Mouse (Mus musculus) embryonic fibroblast, embryonic 13.5 days (primary cell): ENCODE data around the gene Rcor1. TPM values are rescaled to one million over a fixed set of nuclear protein-coding genes. Genes with fewer than 3 reads are reported as not detected.

Experiments
- H3K27ac ChIP-seq: 2 replicates; pipeline ENCODE4 v1.5.1; 2012; ENCODE audit warnings: low read length, control low read depth, inconsistent platforms; ENCODE audit not compliant: insufficient read depth
- H3K4me1 ChIP-seq: 2 replicates; pipeline ENCODE4 v1.6.1; 2011; ENCODE audit warnings: low read length; ENCODE audit not compliant: control insufficient read depth, insufficient read depth
- H3K4me3 ChIP-seq: 2 replicates; pipeline ENCODE4 v1.5.1; 2011; ENCODE audit warnings: mild to moderate bottlenecking, control low read depth, low read length; ENCODE audit not compliant: insufficient read depth
- CTCF ChIP-seq: IDR thresholded peaks from 2 replicates; pipeline ENCODE4 v1.5.1; 2011; ENCODE audit warnings: mild to moderate bottlenecking, control low read depth, low read length, moderate library complexity, borderline replicate concordance; ENCODE audit not compliant: insufficient read depth
- POLR2A ChIP-seq: IDR thresholded peaks from 2 replicates; pipeline ENCODE4 v1.6.1; 2011; ENCODE audit warnings: low read depth, mild to moderate bottlenecking, control low read depth, low read length, moderate library complexity
- polyA plus RNA-seq: library from polyadenylated mRNA; stranded (reverse); fragments of >200 nt; gene quantifications from 2 replicates; pipeline ENCODE4 v1.2.4, GENCODE M21; 2011; ENCODE audit warnings: low read depth; ENCODE audit not compliant: missing spikeins, insufficient read length

Gene Rcor1
- 49.2 and 49.6 TPM in 2 replicates for polyA plus RNA-seq

- peak within 1 kb of the TSS; percentile 98 for H3K4me3 ChIP-seq
- no peaks in the 10 kb centered on the region for H3K4me1 ChIP-seq
- peak within 1 kb of the TSS; percentile 85 for H3K27ac ChIP-seq
- peak; percentile 74 for TF ChIP-seq POLR2A
- no peak for TF ChIP-seq CTCF
These were observed at the start of gene Rcor1 for GRCm38 (mm10) chr12:111038976-111039612. Gene Rcor1 (plus strand): TSS chr12:111039351.

- no peak for TF ChIP-seq POLR2A
- TF ChIP-seq CTCF: no peak
- Histone ChIP-seq H3K27ac (no peak overlapping the region), H3K4me3 (no peak overlapping the region), H3K4me1 (no peaks in the 10 kb centered on the region; the same call in 1 of the 2 replicates)
These were observed 49.7 kb upstream of the Rcor1 start for GRCm38 (mm10) chr12:110989409-110989808.

GRCm38 (mm10) chr12:110990500-110990899 is 48.7 kb upstream of the Rcor1 start:
- Histone ChIP-seq H3K4me1 (no peaks in the 10 kb centered on the region; the same call in 1 of the 2 replicates), H3K27ac (no peak overlapping the region), H3K4me3 (no peak overlapping the region)
- TF ChIP-seq CTCF (no peak), POLR2A (no peak)

- H3K27ac ChIP-seq: 0 out of 2 replicates have a peak overlapping the region, but pooled peaks have one; percentile 11
These were observed 47.6 kb upstream of the Rcor1 start for GRCm38 (mm10) chr12:110991361-110992127.

GRCm38 (mm10) chr12:110992128-110992553 is 47.0 kb upstream of the Rcor1 start:
- peak; percentile 48 for TF ChIP-seq POLR2A
- TF ChIP-seq CTCF: peak; percentile 97
- Histone ChIP-seq H3K27ac (peak overlapping the region; percentile 45; the same call in 1 of the 2 replicates), H3K4me3 (peak overlapping the region; percentile 43), H3K4me1 (no peaks in the 10 kb centered on the region)

More at GRCm38 (mm10) chr12:110991361-110992127, 47.6 kb upstream of the Rcor1 start:
- TF ChIP-seq POLR2A (no peak; the same call in 1 of the 2 replicates), CTCF (peak; percentile 75)
- no peaks in the 10 kb centered on the region; the same call in 1 of the 2 replicates for H3K4me1 ChIP-seq
- no peak overlapping the region for H3K4me3 ChIP-seq

GRCm38 (mm10) chr12:110992771-110993170 is 46.4 kb upstream of the Rcor1 start:
- TF ChIP-seq CTCF (no peak), POLR2A (no peak)
- Histone ChIP-seq H3K4me1 (no peaks in the 10 kb centered on the region), H3K4me3 (no peak overlapping the region), H3K27ac (no peak overlapping the region)

GRCm38 (mm10) chr12:110993226-110993625 is 45.9 kb upstream of the Rcor1 start:
- Histone ChIP-seq H3K4me3 (no peak overlapping the region), H3K27ac (no peak overlapping the region), H3K4me1 (no peaks in the 10 kb centered on the region)
- TF ChIP-seq POLR2A: no peak
- no peak for TF ChIP-seq CTCF

- TF ChIP-seq POLR2A: no peak
- Histone ChIP-seq H3K4me3 (no peak overlapping the region), H3K27ac (no peak overlapping the region), H3K4me1 (no peaks in the 10 kb centered on the region)
These were observed 44.5 kb upstream of the Rcor1 start for GRCm38 (mm10) chr12:110994666-110995065.

- no peak overlapping the region for H3K27ac ChIP-seq
- no peak for TF ChIP-seq POLR2A
- no peak for TF ChIP-seq CTCF
- H3K4me3 ChIP-seq: no peak overlapping the region
- H3K4me1 ChIP-seq: no peaks in the 10 kb centered on the region
These were observed 41.1 kb upstream of the Rcor1 start for GRCm38 (mm10) chr12:110998092-110998491.

GRCm38 (mm10) chr12:110999820-111000219 is 39.3 kb upstream of the Rcor1 start:
- H3K27ac ChIP-seq: no peak overlapping the region
- TF ChIP-seq POLR2A: no peak
- H3K4me1 ChIP-seq: no peaks in the 10 kb centered on the region
- H3K4me3 ChIP-seq: no peak overlapping the region
